Mouse (Mus musculus): ENCODE measurements around the gene Rmi2.
"Not testable (repeated sequence)": the region's sequence is repeated elsewhere in the genome, so short reads cannot be mapped to it uniquely, and the experiment has no call there.

Gene Rmi2

DNA sequence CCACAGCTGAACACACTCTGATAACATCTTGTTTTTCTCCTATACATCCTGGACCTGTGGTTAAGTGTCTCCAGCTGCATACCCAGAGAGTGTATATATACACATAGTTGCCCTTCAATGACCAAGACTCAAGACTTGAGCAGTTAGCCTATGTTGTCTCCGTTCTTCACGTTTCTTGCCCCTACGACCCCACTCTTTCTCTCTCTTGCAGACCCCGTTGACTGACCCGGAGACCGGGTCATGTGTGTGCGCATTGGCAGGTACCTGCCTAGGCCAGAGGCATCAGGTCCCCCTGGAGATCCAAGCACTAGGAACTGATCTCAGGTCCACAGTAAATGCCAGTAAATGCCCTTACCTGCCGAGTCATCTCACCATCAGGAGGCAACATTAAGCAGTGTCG lies 7.6 kb upstream of the Rmi2 start:
- DNase-seq (ENCODE audit: extremely low spot score, low spot score): no peak

DNA sequence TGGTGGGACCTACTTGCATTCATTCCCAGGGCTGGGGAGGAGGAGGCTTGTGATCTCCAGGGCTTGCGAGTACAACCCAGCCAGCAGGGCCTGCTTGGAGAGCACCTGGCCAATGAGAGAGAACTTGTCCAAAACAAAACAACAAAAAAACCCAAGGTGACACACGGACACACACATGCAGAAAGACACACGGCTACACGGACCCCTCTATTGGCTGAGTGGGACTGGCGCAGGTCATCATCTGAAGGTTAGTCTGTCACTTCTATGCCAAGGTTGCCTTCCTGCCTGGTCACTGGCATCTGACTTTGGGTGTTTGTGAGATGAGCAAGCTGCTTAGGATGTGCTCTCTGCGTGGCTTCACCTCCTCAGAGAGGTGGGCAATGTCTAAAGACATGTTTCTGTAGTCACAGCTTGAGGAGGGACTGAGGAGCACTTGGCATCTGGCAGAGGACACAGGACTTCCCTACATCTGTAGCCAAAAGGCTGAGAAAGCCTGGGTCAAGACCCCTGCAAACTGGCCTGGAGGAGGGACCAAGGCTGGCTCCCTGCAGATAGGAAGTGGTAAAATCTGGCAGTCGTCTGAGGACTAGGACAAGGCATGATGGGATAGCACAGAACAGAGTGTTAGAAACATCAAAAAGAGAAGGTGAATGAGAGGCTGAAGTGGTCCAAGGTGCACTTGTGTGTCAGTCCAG lies 6.9 kb upstream of the Rmi2 start:
- DNase-seq (ENCODE audit: extremely low spot score, low spot score): no peak

DNA sequence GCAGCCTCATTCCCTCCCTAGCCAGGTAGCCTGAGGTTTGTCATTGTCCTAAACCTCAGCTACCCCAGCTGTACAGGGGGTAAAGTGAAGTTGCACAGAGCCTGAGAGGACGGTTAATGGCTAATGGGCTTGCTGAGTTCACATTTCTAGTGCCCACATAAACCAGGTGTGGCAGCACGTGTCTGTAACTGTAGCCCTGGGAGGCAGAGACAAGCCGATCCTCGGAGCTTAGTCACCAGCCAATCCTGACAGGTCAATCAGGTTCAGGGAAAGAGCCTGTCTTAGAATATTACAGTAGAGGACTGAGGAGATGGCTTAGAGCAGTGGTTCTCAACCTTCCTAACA lies 6.4 kb upstream of the Rmi2 start:
- no peak for DNase-seq (ENCODE audit: extremely low spot score, low spot score)

DNA sequence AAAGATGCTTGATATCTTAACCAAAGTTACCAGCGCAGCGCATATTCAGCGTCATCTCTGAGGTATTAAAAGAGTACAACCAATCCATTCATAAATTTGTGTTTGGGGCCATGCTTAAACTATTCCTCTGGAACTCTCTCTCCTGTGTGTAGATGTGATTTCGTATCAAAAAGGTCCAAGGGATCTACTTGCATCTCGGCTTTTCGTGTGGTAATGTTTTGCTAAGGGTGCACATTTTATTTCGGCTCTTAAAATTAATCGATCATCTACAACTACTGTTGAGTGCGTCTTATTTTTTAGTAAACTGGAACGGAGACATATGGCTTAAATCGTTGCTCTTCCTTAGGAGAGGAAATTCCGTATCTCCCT lies 333 bp upstream of the Rmi2 start:
- no peak for DNase-seq (ENCODE audit: extremely low spot score, low spot score)

DNA sequence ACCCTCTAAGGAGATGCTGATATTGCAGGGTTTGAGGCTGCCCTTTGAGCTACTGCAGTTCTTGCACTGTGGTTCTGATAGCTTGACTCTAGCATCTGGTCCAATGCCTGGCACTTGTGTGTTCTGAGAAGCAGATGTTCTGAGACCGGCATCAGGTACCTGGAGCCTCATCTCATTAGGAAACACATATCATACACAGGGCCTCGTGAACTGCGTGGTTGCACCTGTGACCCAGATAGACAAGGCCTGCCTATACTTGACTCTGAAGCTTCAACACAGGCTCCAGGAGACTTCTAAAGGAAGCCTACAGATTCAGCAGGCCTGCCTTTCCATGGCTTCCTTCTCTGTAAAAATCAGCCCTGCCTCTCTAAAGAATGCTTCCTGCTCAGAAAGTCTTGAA lies 1.5 kb downstream of the Rmi2 start:
- DNase-seq (ENCODE audit: extremely low spot score, low spot score): no peak

DNA sequence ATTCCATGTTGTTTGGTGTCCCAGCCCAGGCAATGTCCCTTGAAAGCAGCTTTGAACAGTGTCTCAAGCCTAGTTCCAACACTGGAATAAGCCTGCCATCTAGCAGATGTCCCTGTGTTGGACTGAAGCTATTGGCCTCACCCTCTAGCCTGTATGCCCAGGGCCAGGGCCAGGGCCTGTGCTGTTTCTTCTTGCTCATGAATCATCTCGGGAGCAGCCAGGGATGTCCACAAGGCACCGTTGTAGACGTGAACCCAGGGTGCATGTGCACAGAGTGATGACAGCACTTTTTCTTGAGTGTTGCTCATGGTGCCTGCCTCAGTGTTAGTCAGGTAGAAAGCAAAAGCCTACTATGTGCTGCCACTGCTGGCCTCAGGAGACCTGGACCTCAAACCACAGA lies 2.4 kb downstream of the Rmi2 start:
- DNase-seq (ENCODE audit: extremely low spot score, low spot score): no peak

DNA sequence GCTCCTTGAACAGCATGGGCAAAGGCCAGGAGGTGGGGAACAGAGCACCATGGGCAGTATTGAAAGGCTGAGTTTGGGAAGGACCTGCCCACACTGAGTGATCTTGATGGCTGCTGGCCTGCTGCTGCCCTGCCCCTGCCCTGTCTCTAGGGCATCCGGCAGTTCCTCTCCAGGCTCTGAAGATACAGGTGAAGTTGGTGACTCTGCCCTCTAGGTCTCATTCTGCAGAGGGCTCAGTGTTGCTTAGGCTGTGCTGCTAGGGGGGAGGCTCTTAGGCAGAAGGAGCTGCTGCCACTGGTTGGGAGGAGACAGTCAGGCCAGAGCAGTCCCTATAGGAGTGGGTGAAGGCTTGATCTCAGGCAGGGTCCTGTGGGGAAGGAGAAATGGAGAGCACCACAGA lies 3.0 kb downstream of the Rmi2 start:
- no peak for DNase-seq (ENCODE audit: extremely low spot score, low spot score)

DNA sequence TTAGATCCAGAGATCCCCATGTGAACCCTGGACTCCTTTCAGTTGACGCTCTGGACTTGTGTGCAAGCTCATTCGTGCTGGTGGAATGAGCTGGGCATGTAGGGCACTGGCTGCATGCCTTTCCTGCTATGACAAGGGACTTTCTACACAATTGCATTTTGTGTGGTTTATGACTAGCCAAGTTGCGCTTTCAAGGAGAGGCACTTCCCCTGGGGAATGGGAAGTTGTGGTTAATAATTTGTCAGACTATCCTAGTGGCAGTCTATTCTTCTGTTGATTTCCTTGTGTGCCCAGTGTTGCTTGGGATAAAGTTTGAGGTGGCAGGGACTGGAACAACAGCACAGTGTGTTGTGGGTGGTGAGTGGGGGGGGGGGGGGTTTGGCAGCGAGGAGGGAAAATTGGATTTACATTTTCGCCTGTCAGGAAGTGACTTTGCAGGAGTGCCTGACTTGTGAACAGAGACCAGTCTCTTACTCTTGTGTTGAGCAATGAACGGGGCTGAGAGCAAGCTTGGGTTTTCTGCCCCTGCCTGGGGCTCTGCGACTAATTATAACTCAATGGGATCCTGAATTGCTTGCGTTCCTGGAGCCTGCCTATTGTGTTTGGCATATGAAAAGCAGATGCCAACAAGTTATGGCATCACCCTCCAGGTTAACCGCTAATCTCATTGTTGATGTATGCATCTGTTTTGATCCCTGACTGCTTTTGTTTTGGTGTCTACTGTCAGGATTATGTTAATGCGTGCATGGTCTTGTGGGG lies 3.8 kb downstream of the Rmi2 start:
- DNase-seq (ENCODE audit: extremely low spot score, low spot score): no peak

DNA sequence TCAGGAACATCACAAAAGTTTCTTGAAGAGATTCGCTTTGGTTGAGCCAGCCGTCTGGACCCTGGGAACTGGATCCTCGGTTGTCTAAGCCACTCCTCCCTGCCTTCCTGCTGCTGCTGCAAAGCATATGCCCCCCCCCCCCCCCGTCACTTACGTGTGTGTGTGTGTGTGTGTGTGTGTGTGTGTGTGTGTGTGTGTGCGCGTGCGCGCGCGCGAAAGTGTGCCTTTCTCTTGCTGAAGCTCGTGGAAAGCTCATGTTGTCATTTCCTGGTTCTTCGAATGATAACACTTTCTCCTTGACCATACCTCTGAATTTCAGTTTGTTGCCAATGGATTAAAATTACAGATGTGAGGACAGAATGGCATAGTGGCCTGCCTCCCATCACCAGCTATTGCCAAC lies 5.2 kb downstream of the Rmi2 start:
- DNase-seq (ENCODE audit: extremely low spot score, low spot score): no peak

DNA sequence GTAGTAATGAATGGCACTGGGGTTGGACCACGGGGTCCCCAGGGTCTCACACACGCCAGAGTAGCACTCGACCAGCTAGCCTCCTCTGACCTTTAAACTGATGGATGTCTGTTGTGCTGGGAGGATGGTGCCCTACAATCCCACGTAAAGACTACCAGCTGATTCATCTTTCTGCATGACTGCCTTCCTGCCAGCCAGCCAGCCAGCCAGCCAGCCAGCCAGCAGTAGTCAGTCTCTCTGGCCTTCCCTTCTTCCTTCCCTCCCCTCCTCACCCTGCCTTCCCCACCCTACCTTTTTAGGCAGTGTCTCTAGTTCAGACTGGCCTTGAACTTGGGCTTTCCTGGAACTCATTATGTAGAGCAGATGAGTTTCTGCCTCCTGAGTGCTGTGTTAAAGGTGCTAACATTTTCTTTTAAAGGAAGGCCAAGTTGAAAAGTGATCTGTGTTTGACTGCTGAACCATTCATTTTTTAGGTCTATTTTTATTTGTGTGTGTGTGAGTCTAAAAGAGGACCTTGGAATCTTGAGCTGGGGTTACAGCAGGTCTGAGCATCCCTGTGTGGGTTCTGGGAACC lies 7.5 kb downstream of the Rmi2 start:
- no peak for DNase-seq (ENCODE audit: extremely low spot score, low spot score)

DNA sequence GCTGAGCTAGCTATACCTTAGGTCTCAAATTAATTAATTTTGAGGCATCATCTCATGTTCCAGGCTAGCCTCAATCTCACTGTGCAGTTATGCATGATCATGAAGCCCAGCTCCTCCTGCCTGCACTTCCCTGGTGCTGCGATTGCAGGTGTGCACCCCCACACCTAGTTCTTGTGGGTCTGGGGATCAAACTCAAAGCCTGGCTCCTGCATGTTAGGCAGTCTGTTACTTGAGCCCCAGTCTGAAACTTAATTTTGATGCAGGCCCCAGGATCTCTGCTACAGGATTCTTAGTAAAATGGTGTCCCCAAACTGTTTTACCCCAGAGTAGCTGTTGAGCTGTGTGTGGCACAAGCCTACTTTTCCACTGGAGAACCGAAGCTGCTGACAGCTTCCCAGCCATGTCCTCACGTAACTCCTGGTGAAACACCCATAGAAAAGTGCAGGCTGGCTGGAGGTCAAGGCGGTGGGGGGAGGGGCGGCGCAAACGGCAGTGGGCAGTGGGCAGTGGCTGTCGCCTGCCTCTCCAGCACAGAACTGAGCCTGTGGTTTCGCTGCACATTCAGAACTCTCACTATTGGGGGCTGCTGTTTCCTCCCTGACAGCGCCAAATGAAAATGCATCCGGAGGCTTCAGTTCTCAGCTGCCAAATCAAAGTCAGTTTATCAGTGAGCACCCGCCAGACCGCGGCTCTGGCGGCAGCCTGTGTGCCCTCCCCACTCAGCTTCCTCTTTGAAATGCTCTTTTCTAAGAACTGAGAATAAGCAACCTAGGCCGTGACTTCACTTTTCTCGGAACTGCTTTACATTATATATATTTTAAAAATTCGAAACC lies 8.8 kb downstream of the Rmi2 start:
- DNase-seq (ENCODE audit: extremely low spot score, low spot score): peak; percentile 48

DNA sequence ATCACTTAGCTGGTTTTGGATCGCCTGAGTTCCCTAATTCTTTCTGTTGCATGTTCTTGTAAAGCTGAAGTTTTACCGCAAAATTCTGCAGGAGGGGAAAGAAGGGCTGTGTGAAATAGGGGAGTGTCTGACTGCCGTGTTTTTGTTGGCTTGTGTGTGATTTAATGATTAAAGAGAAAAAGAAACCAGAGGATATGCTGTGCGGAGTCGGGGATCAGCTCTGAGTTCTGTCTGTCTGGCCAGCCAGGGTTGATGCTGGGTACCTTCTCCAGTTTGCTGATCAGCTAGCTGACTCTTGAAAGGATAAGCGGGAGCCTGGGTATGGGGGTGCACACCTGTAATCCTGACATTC lies 9.4 kb downstream of the Rmi2 start:
- DNase-seq (ENCODE audit: extremely low spot score, low spot score): no peak

DNA sequence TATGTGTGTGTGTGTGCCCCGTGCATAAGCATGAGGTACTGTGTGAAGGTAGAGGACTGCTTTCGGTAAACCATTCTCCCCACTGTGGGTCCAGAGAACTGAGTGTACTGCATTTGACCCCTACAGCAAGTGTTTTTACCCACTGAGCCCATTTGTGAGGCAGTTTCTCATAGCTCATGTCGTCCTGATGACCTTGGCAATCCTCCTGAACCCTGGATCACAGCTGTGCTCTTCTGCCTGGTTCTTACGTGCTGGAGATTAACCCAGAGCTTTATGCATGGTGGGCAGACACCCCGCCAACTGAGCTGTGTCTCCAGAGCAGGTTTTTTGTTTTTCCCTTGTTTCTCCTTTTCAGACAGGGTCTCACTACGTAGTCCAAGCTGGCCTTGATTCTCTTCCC lies 11.1 kb downstream of the Rmi2 start:
- DNase-seq (ENCODE audit: extremely low spot score, low spot score): no peak

DNA sequence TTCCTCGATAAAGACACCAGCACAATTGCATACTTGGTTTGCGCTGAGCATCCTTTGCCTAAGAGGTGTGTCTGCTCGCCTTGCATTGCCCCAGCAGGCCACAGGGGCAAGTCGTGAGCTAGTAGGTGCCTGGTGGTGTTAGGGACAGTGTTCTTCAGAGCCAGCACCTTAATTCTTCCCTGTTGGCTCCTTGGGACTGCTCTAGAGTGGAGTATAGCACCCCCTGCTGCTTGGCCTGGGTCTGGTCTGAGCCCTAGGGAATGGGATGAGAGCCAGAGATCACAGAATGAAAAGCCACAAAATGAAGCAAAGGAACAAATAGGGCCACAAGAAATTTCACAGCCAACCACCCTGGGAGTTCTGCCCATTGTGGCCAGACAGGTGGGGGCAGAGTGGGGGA lies 11.6 kb downstream of the Rmi2 start:
- DNase-seq (ENCODE audit: extremely low spot score, low spot score): no peak

DNA sequence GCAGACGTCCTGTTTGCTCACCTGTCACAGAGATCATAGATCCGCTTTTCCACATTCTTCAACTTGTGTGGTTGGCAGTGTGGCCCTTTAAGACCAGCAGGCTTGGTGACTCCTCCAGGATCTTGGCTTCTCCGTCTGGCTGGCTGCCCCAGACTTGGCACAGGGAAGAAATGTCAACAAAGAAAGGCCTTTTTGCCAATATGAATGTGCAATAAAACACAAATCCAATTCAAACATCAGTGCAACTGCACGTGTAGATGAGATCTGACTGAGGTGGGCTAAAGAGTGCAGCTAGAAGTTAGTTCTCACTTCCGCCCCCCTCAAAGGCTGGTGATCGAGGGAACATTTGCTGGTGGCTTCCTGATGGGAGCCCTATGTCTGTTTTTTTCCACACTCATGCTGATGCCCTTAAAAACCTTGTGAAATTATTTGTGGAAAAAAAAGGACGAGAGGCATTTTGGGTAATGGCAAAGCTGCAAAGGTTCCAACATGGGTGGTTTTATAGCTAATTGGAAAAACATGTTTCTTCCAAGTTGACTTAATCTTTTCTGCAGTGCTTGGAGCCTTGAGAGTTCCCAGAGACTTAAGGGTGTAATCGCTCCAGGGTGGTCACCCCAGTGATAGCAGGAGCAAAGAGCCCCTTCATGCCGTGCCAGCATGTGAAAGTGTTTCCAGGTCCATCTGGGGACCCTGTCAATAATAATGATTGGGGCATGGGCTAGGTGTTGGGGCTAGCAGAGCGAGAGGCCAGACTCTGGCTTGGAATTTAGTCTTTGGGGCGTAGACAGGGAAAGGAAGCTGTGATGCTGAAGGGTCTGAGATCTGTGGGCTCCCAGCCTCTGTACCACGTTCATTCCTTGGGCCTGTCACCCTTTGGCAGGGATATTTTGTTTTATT lies 15.4 kb downstream of the Rmi2 start:
- DNase-seq (ENCODE audit: extremely low spot score, low spot score): no peak

DNA sequence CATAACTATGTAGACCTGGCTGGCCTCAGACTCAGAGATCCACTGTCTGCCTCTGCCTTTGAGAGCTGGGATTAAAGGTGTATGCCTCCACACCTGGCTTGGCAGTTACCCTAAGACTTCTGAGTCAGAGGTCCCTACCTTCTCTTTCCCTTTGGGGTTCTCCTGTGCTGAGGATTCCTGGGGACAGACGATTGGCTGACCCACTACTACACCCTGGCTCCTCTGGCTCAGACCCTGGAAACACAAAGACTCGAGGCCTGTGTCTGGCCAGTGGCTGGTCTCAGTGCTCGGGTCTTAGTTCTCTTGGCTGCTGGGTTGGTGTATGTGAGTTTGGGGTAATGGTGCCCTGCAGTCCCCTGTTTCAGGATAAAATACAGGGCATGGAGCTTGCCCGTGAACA lies 16.0 kb downstream of the Rmi2 start:
- DNase-seq (ENCODE audit: extremely low spot score, low spot score): no peak

DNA sequence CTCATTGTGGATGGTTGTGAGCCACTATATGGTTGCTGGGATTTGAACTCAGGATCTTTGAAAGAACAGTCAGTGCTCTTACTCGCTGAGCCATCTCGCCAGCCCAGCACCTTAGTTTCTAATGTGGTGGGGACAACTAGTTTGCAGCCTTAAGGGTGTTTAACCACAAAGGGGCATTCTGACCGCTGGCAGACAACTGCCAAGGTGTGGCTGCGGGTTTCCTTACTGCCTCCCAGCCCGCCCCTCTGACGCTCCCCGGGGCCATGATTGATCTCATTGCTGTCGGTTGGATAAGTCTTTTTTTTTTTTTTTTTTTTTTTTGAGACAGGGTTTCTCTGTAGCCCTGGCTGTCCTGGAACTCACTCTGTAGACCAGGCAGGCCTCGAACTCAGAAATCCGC lies 17.4 kb downstream of the Rmi2 start:
- DNase-seq (ENCODE audit: extremely low spot score, low spot score): not testable (repeated sequence)

DNA sequence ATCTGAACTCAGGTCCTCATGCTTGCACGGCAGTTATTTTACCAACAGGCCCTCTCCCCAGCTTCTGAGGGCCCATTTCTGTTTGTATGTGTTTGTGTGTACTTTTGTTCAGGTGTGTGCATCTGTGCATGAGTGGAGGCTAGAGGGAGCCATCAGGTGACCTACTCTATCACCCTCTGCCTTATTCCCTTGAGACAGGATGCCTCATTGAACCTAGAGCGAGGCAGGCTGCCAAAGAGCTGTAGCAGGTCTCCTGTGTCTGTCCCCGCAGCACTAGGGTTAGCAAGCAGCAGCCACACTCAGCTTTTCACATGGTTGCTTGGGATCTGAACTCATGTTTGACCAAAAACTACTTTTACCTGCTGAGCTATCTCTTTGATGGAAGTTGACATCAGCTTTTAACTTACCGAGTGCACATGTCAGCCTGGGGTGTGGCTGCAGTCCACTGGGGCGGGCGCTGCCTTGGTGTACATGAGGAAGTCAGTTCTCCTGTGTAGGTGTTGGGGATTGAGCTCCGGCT lies 24.9 kb downstream of the Rmi2 start:
- DNase-seq (ENCODE audit: extremely low spot score, low spot score): no peak

DNA sequence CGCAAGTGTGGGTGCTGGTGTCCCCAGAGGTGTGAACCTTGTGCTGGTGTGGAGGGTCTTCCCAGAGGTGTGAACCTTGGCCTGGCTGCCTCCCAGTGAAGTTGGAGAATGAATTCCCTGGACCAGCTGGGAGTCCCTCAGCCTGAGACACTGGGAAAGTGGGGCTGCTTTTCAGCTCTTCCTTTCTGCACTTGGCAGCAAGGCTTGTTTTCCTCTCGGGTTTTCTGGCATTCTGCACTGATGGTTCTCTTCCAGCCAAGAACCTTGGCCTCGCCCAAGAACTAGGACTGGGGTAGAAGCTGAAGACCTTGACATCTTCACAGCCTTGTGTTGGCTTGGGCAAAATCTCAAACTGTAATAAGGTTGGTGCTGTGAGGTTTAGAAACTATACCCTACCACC lies 26.5 kb downstream of the Rmi2 start:
- DNase-seq (ENCODE audit: extremely low spot score, low spot score): no peak

DNA sequence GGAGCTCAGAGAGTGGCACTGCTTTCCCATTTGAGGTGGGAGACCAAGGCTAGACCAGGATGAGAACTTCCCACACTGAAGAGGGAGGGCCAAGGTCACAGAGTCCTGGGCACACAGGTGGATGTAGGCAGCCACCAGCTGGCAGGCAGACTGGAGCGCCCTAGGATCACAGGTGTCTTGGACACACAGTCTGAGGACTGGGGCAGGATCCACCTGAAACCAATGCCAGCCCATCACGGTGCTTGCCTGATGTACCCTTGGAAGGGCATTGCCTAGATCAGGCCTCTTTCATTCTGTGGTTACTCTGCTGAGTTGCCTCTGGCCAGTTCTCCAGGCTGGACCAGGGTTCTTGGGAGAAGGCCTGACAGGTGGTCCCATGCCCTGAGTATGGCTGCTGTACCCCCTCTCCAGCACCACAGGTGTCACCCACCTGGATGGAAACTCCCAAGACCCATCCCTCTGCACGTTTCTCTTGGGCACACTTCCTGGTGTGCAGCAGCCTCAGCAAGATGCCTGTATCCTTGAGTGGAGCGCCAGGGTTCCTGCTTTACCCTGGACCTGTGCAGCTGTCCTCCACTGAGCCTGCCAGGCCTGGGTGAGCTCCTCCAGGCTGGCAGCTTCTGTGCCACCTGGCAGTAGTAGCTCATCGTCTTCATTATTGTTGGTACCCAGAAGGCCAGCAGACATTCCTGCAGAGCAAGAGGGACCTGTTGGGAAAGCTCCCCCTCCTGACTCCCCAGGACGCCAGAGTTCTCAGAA lies 30.2 kb downstream of the Rmi2 start:
- no peak for DNase-seq (ENCODE audit: extremely low spot score, low spot score)
